Mouse (Mus musculus) brain, adult 2 months (tissue): ENCODE measurements at regions not wholly inside any gene's neighbourhood (a gene's known extent, or its start where the extent isn't known, plus 50 kb on each side); places are given as distances from the start of the nearest gene placed in this dataset.

ENCODE experiments used
- DNase-seq: peaks from one replicate; pipeline ENCODE4 v3.0.0; 2011; ENCODE audit warnings: low read depth, low spot score

DNA sequence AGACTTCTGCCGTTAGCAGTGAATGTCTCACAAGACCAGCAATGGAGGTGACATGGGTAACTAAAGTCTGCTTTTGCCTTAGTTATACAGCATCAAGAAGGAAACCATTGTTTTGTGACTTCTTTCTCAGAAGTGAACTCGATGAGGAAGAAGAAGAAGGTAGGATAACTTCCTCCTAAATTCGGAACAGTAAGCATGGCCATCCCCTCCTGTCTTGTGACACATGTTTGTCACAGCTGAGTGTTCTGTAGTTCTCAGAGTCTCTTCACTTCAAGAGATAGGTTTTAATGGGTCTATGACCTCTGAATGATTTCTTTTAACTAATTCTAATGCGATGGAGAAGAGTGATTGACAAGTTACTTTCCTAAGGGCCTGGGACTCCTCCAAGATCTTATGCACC is 79.3 kb upstream of the Zeb2 start:
- DNase-seq: peak; percentile 11

GRCm38 (mm10) chr2:45194335-45194734 is 77.1 kb upstream of the Zeb2 start:
- no peak for DNase-seq

DNA sequence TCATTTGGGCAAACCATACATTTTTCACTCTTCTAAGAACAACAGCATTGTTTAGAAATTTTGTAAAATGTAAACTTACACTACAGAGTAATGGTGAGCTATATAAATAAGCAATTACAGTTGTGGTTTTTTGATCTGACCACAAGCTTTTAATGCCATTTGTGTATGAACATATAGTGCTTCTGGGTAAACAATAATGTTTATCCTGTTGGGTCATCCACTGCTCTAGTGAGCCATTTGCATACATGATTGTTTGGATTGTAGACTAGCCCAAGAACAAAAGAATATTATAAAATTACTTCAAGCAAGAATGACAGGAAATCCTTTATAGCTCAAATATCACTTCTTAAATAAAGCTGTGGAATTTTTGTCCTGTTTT is 68.4 kb upstream of the Zeb2 start:
- no peak for DNase-seq

GRCm38 (mm10) chr2:45184704-45185620 is 67.8 kb upstream of the Zeb2 start:
- peak; percentile 35 for DNase-seq

GRCm38 (mm10) chr2:45184149-45184548 is 67.0 kb upstream of the Zeb2 start:
- DNase-seq: no peak

- DNase-seq: peak; percentile 9
Measured at GRCm38 (mm10) chr2:45182876-45183275, 65.7 kb upstream of the Zeb2 start.

GRCm38 (mm10) chr2:45181552-45181951 is 64.4 kb upstream of the Zeb2 start:
- peak; percentile 73 for DNase-seq

- no peak for DNase-seq
Measured at GRCm38 (mm10) chr2:45178849-45179453, 61.8 kb upstream of the Zeb2 start.

GRCm38 (mm10) chr2:45172382-45172781 is 55.2 kb upstream of the Zeb2 start:
- DNase-seq: no peak

- DNase-seq: peak; percentile 7
Measured at GRCm38 (mm10) chr2:45171520-45172173, 54.5 kb upstream of the Zeb2 start.

DNA sequence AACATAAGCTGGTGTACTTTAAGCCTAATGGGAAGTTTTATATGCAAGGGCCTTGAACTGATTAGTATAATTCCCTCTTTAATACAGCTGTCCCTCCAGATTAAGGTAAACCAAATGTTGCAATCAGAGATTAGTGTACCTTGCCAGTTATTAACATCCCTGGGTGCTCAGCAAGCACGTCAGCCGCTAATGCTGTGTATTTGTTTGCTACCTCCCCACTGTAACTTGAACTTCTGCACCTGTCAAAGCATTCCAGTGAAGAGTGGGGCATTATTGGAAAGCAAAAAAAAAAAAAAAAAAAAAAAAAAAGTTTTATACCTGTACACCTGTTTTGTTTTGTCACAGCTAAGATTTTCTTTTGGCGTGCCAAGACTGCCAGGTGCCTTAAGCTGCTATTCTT is 53.1 kb upstream of the Zeb2 start:
- DNase-seq: no peak

GRCm38 (mm10) chr2:45169429-45170070 is 52.4 kb upstream of the Zeb2 start:
- no peak for DNase-seq

- peak; percentile 27 for DNase-seq
Measured at GRCm38 (mm10) chr2:45168606-45169005, 51.4 kb upstream of the Zeb2 start.
